Mouse (Mus musculus): ENCODE measurements around the gene H1foo. TPM values are rescaled to one million over a fixed set of nuclear protein-coding genes. Genes with fewer than 3 reads are reported as not detected.
A peak's percentile ranks its signal among the peaks of the same experiment; 100 is the strongest.

Gene H1foo
- polyA plus RNA-seq, 1 experiment from 2014 or later, result not detected

- Histone ChIP-seq H3K4me1 (peaks cover 50% of the 10 kb centered on the region), H3K4me2 (replicated peaks) (no peak overlapping the region), H3K9me3 (replicated peaks) (no peaks in the 10 kb centered on the region), H3K9ac (no peak overlapping the region), H3K4me3 (replicated peaks) (no peak overlapping the region), H3K36me3 (peaks cover 47% of the 10 kb centered on the region), H3K27me3 (no peaks in the 10 kb centered on the region), H3K27ac (replicated peaks) (no peak overlapping the region)
- no peak for ATAC-seq (ENCODE audit: insufficient number of reproducible peaks, low FRiP score, low TSS enrichment, low read depth)
- 45% methylated on average over 23 of the region's 23 CpGs for whole genome bisulfite sequencing
Measured at GRCm38 (mm10) chr6:115962439-115963085, 17.8 kb downstream of the H1foo start.

- H3K4me2 ChIP-seq (replicated peaks), result no peak overlapping the region
- no peak overlapping the region for H3K4me3 ChIP-seq (replicated peaks)
- H3K9ac ChIP-seq, result no peak overlapping the region
- H3K27ac ChIP-seq (replicated peaks), result no peak overlapping the region
- no peaks in the 10 kb centered on the region for H3K27me3 ChIP-seq
- H3K9me3 ChIP-seq (replicated peaks), result no peaks in the 10 kb centered on the region
- H3K4me1 ChIP-seq, result peaks cover 45% of the 10 kb centered on the region
- H3K36me3 ChIP-seq, result peaks cover 52% of the 10 kb centered on the region
- no peak for ATAC-seq (ENCODE audit: insufficient number of reproducible peaks, low FRiP score, low TSS enrichment, low read depth)
- 82% methylated on average over 9 of the region's 9 CpGs for WGBS
Measured at GRCm38 (mm10) chr6:115963656-115964055, 18.9 kb downstream of the H1foo start.

GRCm38 (mm10) chr6:115966227-115966966 lies 21.7 kb downstream of the H1foo start:
- no peaks in the 10 kb centered on the region for H3K27me3 ChIP-seq
- H3K4me2 ChIP-seq (replicated peaks), result no peak overlapping the region
- no peak overlapping the region for H3K9ac ChIP-seq
- H3K4me3 ChIP-seq (replicated peaks), result no peak overlapping the region
- no peak for ATAC-seq (ENCODE audit: insufficient number of reproducible peaks, low FRiP score, low TSS enrichment, low read depth)
- peaks cover 44% of the 10 kb centered on the region for H3K36me3 ChIP-seq
- no peak overlapping the region for H3K27ac ChIP-seq (replicated peaks)
- H3K9me3 ChIP-seq (replicated peaks), result no peaks in the 10 kb centered on the region
- WGBS, result 90% methylated on average over 19 of the region's 19 CpGs
- peaks cover 40% of the 10 kb centered on the region for H3K4me1 ChIP-seq

GRCm38 (mm10) chr6:115967291-115967880 lies 22.6 kb downstream of the H1foo start:
- no peak for ATAC-seq (ENCODE audit: insufficient number of reproducible peaks, low FRiP score, low TSS enrichment, low read depth)
- Histone ChIP-seq H3K36me3 (peaks cover 40% of the 10 kb centered on the region), H3K4me3 (replicated peaks) (no peak overlapping the region), H3K9me3 (replicated peaks) (no peaks in the 10 kb centered on the region), H3K9ac (no peak overlapping the region), H3K27me3 (no peaks in the 10 kb centered on the region), H3K4me1 (peaks cover 40% of the 10 kb centered on the region), H3K27ac (replicated peaks) (no peak overlapping the region), H3K4me2 (replicated peaks) (no peak overlapping the region)
- WGBS, result 91% methylated on average over 15 of the region's 15 CpGs

GRCm38 (mm10) chr6:115968086-115968485 lies 23.3 kb downstream of the H1foo start:
- H3K27ac ChIP-seq (replicated peaks), result no peak overlapping the region
- no peak overlapping the region for H3K4me3 ChIP-seq (replicated peaks)
- peaks cover 44% of the 10 kb centered on the region for H3K4me1 ChIP-seq
- H3K9ac ChIP-seq, result no peak overlapping the region
- H3K9me3 ChIP-seq (replicated peaks), result no peaks in the 10 kb centered on the region
- ATAC-seq (ENCODE audit: insufficient number of reproducible peaks, low FRiP score, low TSS enrichment, low read depth), result no peak
- H3K27me3 ChIP-seq, result no peaks in the 10 kb centered on the region
- peaks cover 33% of the 10 kb centered on the region for H3K36me3 ChIP-seq
- WGBS, result 82% methylated on average over 5 of the region's 5 CpGs
- no peak overlapping the region for H3K4me2 ChIP-seq (replicated peaks)

- no peak overlapping the region for H3K9ac ChIP-seq
- no peaks in the 10 kb centered on the region for H3K9me3 ChIP-seq (replicated peaks)
- peaks cover 31% of the 10 kb centered on the region for H3K36me3 ChIP-seq
- H3K27me3 ChIP-seq, result no peaks in the 10 kb centered on the region
- no peak overlapping the region for H3K4me3 ChIP-seq (replicated peaks)
- no peak overlapping the region for H3K4me2 ChIP-seq (replicated peaks)
- H3K4me1 ChIP-seq, result peaks cover 49% of the 10 kb centered on the region
- no peak for ATAC-seq (ENCODE audit: insufficient number of reproducible peaks, low FRiP score, low TSS enrichment, low read depth)
- WGBS, result 56% methylated on average over 6 of the region's 6 CpGs
- no peak overlapping the region for H3K27ac ChIP-seq (replicated peaks)
Measured at GRCm38 (mm10) chr6:115968700-115969099, 24.0 kb downstream of the H1foo start.

- no peak overlapping the region for H3K27ac ChIP-seq (replicated peaks)
- no peaks in the 10 kb centered on the region for H3K27me3 ChIP-seq
- ATAC-seq (ENCODE audit: insufficient number of reproducible peaks, low FRiP score, low TSS enrichment, low read depth), result no peak
- peaks cover 53% of the 10 kb centered on the region for H3K4me1 ChIP-seq
- no peak overlapping the region for H3K4me3 ChIP-seq (replicated peaks)
- no peaks in the 10 kb centered on the region for H3K9me3 ChIP-seq (replicated peaks)
- H3K4me2 ChIP-seq (replicated peaks), result no peak overlapping the region
- peaks cover 31% of the 10 kb centered on the region for H3K36me3 ChIP-seq
- no peak overlapping the region for H3K9ac ChIP-seq
- WGBS, result 56% methylated on average over 9 of the region's 9 CpGs
Measured at GRCm38 (mm10) chr6:115969103-115969502, 24.4 kb downstream of the H1foo start.

- Histone ChIP-seq H3K36me3 (peaks cover 29% of the 10 kb centered on the region), H3K9ac (no peak overlapping the region), H3K27me3 (no peaks in the 10 kb centered on the region), H3K4me2 (replicated peaks) (no peak overlapping the region), H3K27ac (replicated peaks) (no peak overlapping the region), H3K9me3 (replicated peaks) (no peaks in the 10 kb centered on the region), H3K4me1 (peaks cover 61% of the 10 kb centered on the region), H3K4me3 (replicated peaks) (no peak overlapping the region)
- ATAC-seq (ENCODE audit: insufficient number of reproducible peaks, low FRiP score, low TSS enrichment, low read depth), result no peak
- 72% methylated on average over 5 of the region's 6 CpGs for WGBS
Measured at GRCm38 (mm10) chr6:115969952-115970351, 25.2 kb downstream of the H1foo start.

- WGBS, result 30% methylated on average over 13 of the region's 13 CpGs
- Histone ChIP-seq H3K4me2 (replicated peaks) (no peak overlapping the region), H3K4me1 (peaks cover 70% of the 10 kb centered on the region), H3K4me3 (replicated peaks) (no peak overlapping the region), H3K27ac (replicated peaks) (peak overlapping the region; percentile 80), H3K27me3 (no peaks in the 10 kb centered on the region), H3K36me3 (peaks cover 22% of the 10 kb centered on the region), H3K9ac (no peak overlapping the region), H3K9me3 (replicated peaks) (no peaks in the 10 kb centered on the region)
- peak; percentile 62 for ATAC-seq (ENCODE audit: insufficient number of reproducible peaks, low FRiP score, low TSS enrichment, low read depth)
Measured at GRCm38 (mm10) chr6:115971273-115972060, 26.7 kb downstream of the H1foo start.

- H3K9me3 ChIP-seq (replicated peaks), result no peaks in the 10 kb centered on the region
- WGBS, result 60% methylated on average over 7 of the region's 7 CpGs
- peaks cover 70% of the 10 kb centered on the region for H3K4me1 ChIP-seq
- peak; percentile 63 for ATAC-seq (ENCODE audit: insufficient number of reproducible peaks, low FRiP score, low TSS enrichment, low read depth)
- H3K9ac ChIP-seq, result no peak overlapping the region
- H3K4me2 ChIP-seq (replicated peaks), result no peak overlapping the region; the same call in 1 of the 2 replicates
- H3K27me3 ChIP-seq, result no peaks in the 10 kb centered on the region
- H3K4me3 ChIP-seq (replicated peaks), result no peak overlapping the region
- H3K36me3 ChIP-seq, result peaks cover 18% of the 10 kb centered on the region
- H3K27ac ChIP-seq (replicated peaks), result peak overlapping the region; percentile 80
Measured at GRCm38 (mm10) chr6:115972083-115972764, 27.5 kb downstream of the H1foo start.
